11 mouse cellular contexts compared by ENCODE assay signal in the genomic region with DNA sequence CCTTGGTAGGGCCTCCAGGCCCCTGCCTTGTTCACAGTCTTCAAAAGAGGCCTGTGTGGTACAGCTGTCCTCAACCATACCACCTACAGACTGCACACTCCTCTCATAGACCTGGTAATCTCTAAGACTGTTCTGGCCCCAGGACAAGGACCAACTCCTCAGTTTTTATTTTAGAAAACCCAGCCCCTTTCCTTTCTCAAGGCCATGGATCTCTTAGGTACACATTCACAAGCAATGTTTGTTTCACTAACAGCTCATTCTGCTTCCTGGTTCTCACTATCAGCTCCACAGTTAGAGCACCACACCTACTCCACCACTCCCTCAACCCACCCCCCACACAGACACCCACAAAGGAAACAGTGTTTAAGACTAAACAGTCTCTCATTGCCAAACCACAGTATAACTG. TPM values are rescaled to one million over a fixed set of nuclear protein-coding genes. Genes with fewer than 3 reads are reported as not detected.
A peak's percentile ranks its signal among the peaks of the same experiment; 100 is the strongest.
DNase-seq lines count a peak whose midpoint lies in the region; ATAC-seq and TF ChIP-seq lines count a peak whose summit lies in the region.
"Had no signal": no experiment of that assay in that cellular context is flagged by ENCODE, and none has a peak within 500 bp of the region (broad histone marks: within the 10 kb centered on the region; RNA-seq: fewer than 3 reads in every experiment).

No protein-coding gene starts in this region.

- peaks cover 0 to 20% of the 10 kb centered on the region in 2 experiments; a peak in 2 of 4 replicates for H3K36me3 ChIP-seq in MEL (ENCODE audit: control insufficient read depth in 1 of 2, insufficient read depth in 2 of 2, low read length in 2 of 2)
- no peaks in the 10 kb centered on the region for H3K36me3 ChIP-seq in liver, embryonic 15.5 days (replicated peaks)
- H3K36me3 ChIP-seq: kidney, embryonic 15.5 days; limb, embryonic 12.5 days had no signal

- no peak overlapping the region for H3K4me2 ChIP-seq in liver, embryonic 15.5 days
- H3K4me2 ChIP-seq: kidney, embryonic 15.5 days; limb, embryonic 12.5 days had no signal

- peak; percentile 96 for ATAC-seq in common myeloid progenitor, adult 5-6 weeks (replicated peaks; ENCODE audit: low read depth, poor library complexity, severe bottlenecking)
- ATAC-seq in liver, embryonic 15.5 days (ENCODE audit: insufficient read depth), result peak; percentile 85

- intact Hi-C loops in heart, postnatal 10 days (cut with DNase I), result no loop called here

- peak overlapping the region; percentile 95 for H3K27ac ChIP-seq in MEL (ENCODE audit: control insufficient read depth, low read depth, low read length)
- peak overlapping the region; percentile 67 for H3K27ac ChIP-seq in liver, embryonic 15.5 days (replicated peaks)
- H3K27ac ChIP-seq: kidney, embryonic 15.5 days; limb, embryonic 12.5 days had no signal

- peaks cover 20 to 21% of the 10 kb centered on the region in 2 experiments for H3K4me1 ChIP-seq in MEL (ENCODE audit: control insufficient read depth in 1 of 2, insufficient read depth in 2 of 2, low read length in 2 of 2)
- peaks cover 13% of the 10 kb centered on the region for H3K4me1 ChIP-seq in liver, embryonic 15.5 days (replicated peaks)
- H3K4me1 ChIP-seq: kidney, embryonic 15.5 days; limb, embryonic 12.5 days had no signal

- no peaks in the 10 kb centered on the region for H3K9me3 ChIP-seq in MEL (replicated peaks; ENCODE audit: insufficient read depth, low read length)
- H3K9me3 ChIP-seq in liver, embryonic 15.5 days (replicated peaks), result no peaks in the 10 kb centered on the region
- H3K9me3 ChIP-seq: kidney, embryonic 15.5 days; limb, embryonic 12.5 days had no signal

- TF ChIP-seq POLR2A in MEL (IDR thresholded peaks at IDR 0.05; ENCODE audit: control insufficient read depth in 1 of 2, insufficient read depth in 1 of 2, low read depth in 1 of 2, low read length in 2 of 2, poor library complexity in 1 of 2), result peak in 1 of 2 experiments; percentile 52; a peak in 2 of 4 replicates

- peak; percentile 67 to 85 for TF ChIP-seq EP300 in MEL (IDR thresholded peaks at IDR 0.05; ENCODE audit: low read depth in 1 of 2, low read length in 2 of 2)

- no peak overlapping the region for H3K4me3 ChIP-seq in MEL (ENCODE audit: control insufficient read depth in 1 of 2, insufficient read depth in 1 of 2, low read depth in 2 of 2, low read length in 2 of 2)
- H3K4me3 ChIP-seq in liver, embryonic 15.5 days (replicated peaks), result no peak overlapping the region
- H3K4me3 ChIP-seq: kidney, embryonic 15.5 days; limb, embryonic 12.5 days had no signal

- peak; percentile 87 for DNase-seq in MEL (ENCODE audit: low read depth, low spot score)
- DNase-seq in thymus, adult 18-20 months, result peak; percentile 49 to 75
- DNase-seq in cerebellum, adult 11-12 months, result no peak
- no peak for DNase-seq in cerebellum, adult 9-11 months
- no peak for DNase-seq in heart, postnatal 10 days
- DNase-seq: cerebellum, adult 8-10 months; midbrain, embryonic 14.5 days had no signal

- no peaks in the 10 kb centered on the region for H3K27me3 ChIP-seq in MEL (ENCODE audit: control insufficient read depth in 1 of 2, insufficient read depth in 2 of 2, low read length in 2 of 2)
- no peaks in the 10 kb centered on the region for H3K27me3 ChIP-seq in liver, embryonic 15.5 days
- H3K27me3 ChIP-seq: kidney, embryonic 15.5 days; limb, embryonic 12.5 days had no signal

- H3K9ac ChIP-seq in MEL (ENCODE audit: control insufficient read depth, low read depth, low read length, poor library complexity, severe bottlenecking), result peak overlapping the region; percentile 69
- no peak overlapping the region for H3K9ac ChIP-seq in liver, embryonic 15.5 days
- H3K9ac ChIP-seq: kidney, embryonic 15.5 days; limb, embryonic 12.5 days had no signal

- no peaks in the 10 kb centered on the region for H3K79me2 ChIP-seq in MEL (ENCODE audit: control insufficient read depth, insufficient read depth, low read length, poor library complexity)

- TF ChIP-seq CTCF in MEL (IDR thresholded peaks at IDR 0.05 in 2 of 3, conservative IDR thresholded peaks at IDR 0.05 in 1 of 3; ENCODE audit: control insufficient read depth in 1 of 3, insufficient read depth in 1 of 3, low read depth in 2 of 3, low read length in 3 of 3, poor library complexity in 1 of 3, severe bottlenecking in 1 of 3), result no peak

- no peak for TF ChIP-seq RAD21 in MEL (IDR thresholded peaks at IDR 0.05; ENCODE audit: low read depth, low read length)

TF ChIP-seq in MEL, 35 proteins besides CTCF, POLR2A, EP300 and RAD21:
- TF ChIP-seq MYC (IDR thresholded peaks at IDR 0.05; ENCODE audit: low read depth, low read length), result no peak
- peak; percentile 65 for TF ChIP-seq TCF12 (IDR thresholded peaks at IDR 0.05; ENCODE audit: low read depth, low read length)
- TF ChIP-seq MXI1 (IDR thresholded peaks at IDR 0.05; ENCODE audit: low read depth, low read length), result peak; percentile 54
- peak; percentile 67; the same call in 1 of the 2 replicates for TF ChIP-seq ZMIZ1 (IDR thresholded peaks at IDR 0.05; ENCODE audit: low read depth, low read length)
- TF ChIP-seq SIN3A (IDR thresholded peaks at IDR 0.05; ENCODE audit: low read length), result peak; percentile 85
- peak; percentile 80 for TF ChIP-seq MAZ (IDR thresholded peaks at IDR 0.05; ENCODE audit: low read depth, low read length)
- TF ChIP-seq CHD2 (IDR thresholded peaks at IDR 0.05; ENCODE audit: low read length), result peak; percentile 37; the same call in 1 of the 2 replicates
- peak; percentile 52; the same call in 1 of the 2 replicates for TF ChIP-seq GATA1 (IDR thresholded peaks at IDR 0.05; ENCODE audit: low read depth, low read length)
- TF ChIP-seq ETS1 (IDR thresholded peaks at IDR 0.05; ENCODE audit: low read depth, low read length), result peak; percentile 74; the same call in 1 of the 2 replicates
- peak; percentile 24; the same call in 1 of the 2 replicates for TF ChIP-seq NELFE (IDR thresholded peaks at IDR 0.05; ENCODE audit: low read depth, low read length)
- peak; percentile 71 for TF ChIP-seq MYB (IDR thresholded peaks at IDR 0.05; ENCODE audit: low read depth, low read length)
- TF ChIP-seq ZKSCAN1 (IDR thresholded peaks at IDR 0.05; ENCODE audit: low read depth, low read length), result no peak
- no peak for TF ChIP-seq ZC3H11A (IDR thresholded peaks at IDR 0.05; ENCODE audit: low read depth, low read length)
- 0 out of 2 replicates have a peak, but pooled peaks have one; percentile 42 for TF ChIP-seq RCOR1 (IDR thresholded peaks at IDR 0.05; ENCODE audit: low read depth, low read length)
- TF ChIP-seq KAT2A (conservative IDR thresholded peaks at IDR 0.05; ENCODE audit: low read depth, low read length), result no peak
- no peak for TF ChIP-seq POLR2AphosphoS2 (IDR thresholded peaks at IDR 0.05; ENCODE audit: low read length)
- peak; percentile 58; the same call in 1 of the 2 replicates for TF ChIP-seq HCFC1 (IDR thresholded peaks at IDR 0.05; ENCODE audit: low read depth, low read length)
- TF ChIP-seq MAFK (IDR thresholded peaks at IDR 0.05; ENCODE audit: borderline replicate concordance, low read depth, low read length), result no peak
- no peak for TF ChIP-seq UBTF (IDR thresholded peaks at IDR 0.05; ENCODE audit: borderline replicate concordance, insufficient read depth, low read depth, low read length)
- peak; percentile 89 for TF ChIP-seq ELF1 (IDR thresholded peaks at IDR 0.05; ENCODE audit: low read depth, low read length)

RNA-seq across cellular contexts. Expression of gene Ggt7, which starts 34.9 kb away (rescaled TPM):
- total RNA-seq in MEL (2012; rRNA removed), result 1.3 and 1.8 TPM in 2 replicates
- polyA plus RNA-seq in MEL (2012; ENCODE audit: insufficient read depth in 1 of 2, insufficient read length in 2 of 2, low read depth in 1 of 2, low replicate concordance in 2 of 2, missing spikeins in 1 of 2), result 1 to 10 TPM in 1 of 2 experiments, not detected in 1; 2.1 TPM
- 0.19 TPM in 1 of 2 replicates, not detected in the other for total RNA-seq in common myeloid progenitor, adult 5-6 weeks (2017)
- 0.29 and 0.36 TPM in 2 replicates for polyA plus RNA-seq in liver, embryonic 15.5 days (2015; fragmentation: Nextera tagmentation; extraction: Ambion mirVana)
- total RNA-seq in heart, postnatal 10 days (2021), result 1 to 10 TPM in 1 of 2 experiments, under 1 TPM in 1; 0.98 to 1.8 TPM

RNA-seq across cellular contexts. Expression of gene Acss2, which starts 35.2 kb away (rescaled TPM):
- total RNA-seq in MEL (2012; rRNA removed), result 2.9 and 5.4 TPM in 2 replicates
- 10 to 100 TPM in 1 of 2 experiments, not detected in 1; 11.0 TPM for polyA plus RNA-seq in MEL (2012; ENCODE audit: insufficient read depth in 1 of 2, insufficient read length in 2 of 2, low read depth in 1 of 2, low replicate concordance in 2 of 2, missing spikeins in 1 of 2)
- total RNA-seq in common myeloid progenitor, adult 5-6 weeks (2017), result 14.9 and 20.4 TPM in 2 replicates
- 24.4 and 25.6 TPM in 2 replicates for polyA plus RNA-seq in liver, embryonic 15.5 days (2015; fragmentation: Nextera tagmentation; extraction: Ambion mirVana)
- 10 to 100 TPM; 26.8 to 27.8 TPM for total RNA-seq in heart, postnatal 10 days (2021)

RNA-seq across cellular contexts. Expression of gene Gss, which starts 39.7 kb away (rescaled TPM):
- total RNA-seq in MEL (2012; rRNA removed), result 21.9 and 22.8 TPM in 2 replicates
- polyA plus RNA-seq in MEL (2012; ENCODE audit: insufficient read depth in 1 of 2, insufficient read length in 2 of 2, low read depth in 1 of 2, low replicate concordance in 2 of 2, missing spikeins in 1 of 2), result 10 to 100 TPM in 1 of 2 experiments, not detected in 1; 24.0 TPM
- 18.4 and 22.5 TPM in 2 replicates for total RNA-seq in common myeloid progenitor, adult 5-6 weeks (2017)
- 73.4 and 88.1 TPM in 2 replicates for polyA plus RNA-seq in liver, embryonic 15.5 days (2015; fragmentation: Nextera tagmentation; extraction: Ambion mirVana)
- total RNA-seq in heart, postnatal 10 days (2021), result 10 to 100 TPM; 14.1 to 17.7 TPM

RNA-seq across cellular contexts. Expression of gene Myh7b, which starts 58.1 kb away (rescaled TPM):
- total RNA-seq in MEL (2012; rRNA removed), result 2.2 and 3.2 TPM in 2 replicates
- 1 to 10 TPM in 1 of 2 experiments, not detected in 1; 5.9 TPM for polyA plus RNA-seq in MEL (2012; ENCODE audit: insufficient read depth in 1 of 2, insufficient read length in 2 of 2, low read depth in 1 of 2, low replicate concordance in 2 of 2, missing spikeins in 1 of 2)
- 0.05 TPM in 1 of 2 replicates, not detected in the other for total RNA-seq in common myeloid progenitor, adult 5-6 weeks (2017)
- polyA plus RNA-seq in liver, embryonic 15.5 days (2015; fragmentation: Nextera tagmentation; extraction: Ambion mirVana), result 1.6 and 1.7 TPM in 2 replicates
- total RNA-seq in heart, postnatal 10 days (2021), result 10 to 100 TPM; 47.8 to 56.4 TPM

Comparison
In these comparisons a context has a peak if more than half of its experiments do, and no peak if none do; other contexts are left out.
1. DNase-seq: peak in MEL (single experiment) and thymus, adult 18-20 months (2 of 2); none in cerebellum, adult 11-12 months (single experiment), cerebellum, adult 9-11 months (single experiment) and heart, postnatal 10 days (0 of 2).